Mouse (Mus musculus): ENCODE results near the gene Vmn1r54.
"Not testable (repeated sequence)": the region's sequence is repeated elsewhere in the genome, so short reads cannot be mapped to it uniquely, and the experiment has no call there.

Gene Vmn1r54

GRCm38 (mm10) chr6:90246000-90246399, at the start of gene Vmn1r54:
Gene Vmn1r54 (plus strand): TSS chr6:90246300.
- POLR2A ChIA-PET, result no interaction called here

GRCm38 (mm10) chr6:90202493-90202892, 43.6 kb upstream of the Vmn1r54 start, which contains the start of gene V1ra8:
Gene V1ra8 (plus strand): TSS chr6:90202793.
- CTCF ChIA-PET, POLR2A ChIA-PET: not testable (repeated sequence)

More at GRCm38 (mm10) chr6:90246000-90246399, at the start of gene Vmn1r54:
- CTCF ChIA-PET, result no interaction called here

GRCm38 (mm10) chr6:90224338-90224737, 21.8 kb upstream of the Vmn1r54 start, which contains the start of gene Vmn1r53:
Gene Vmn1r53 (minus strand): TSS chr6:90224438.
- POLR2A ChIA-PET, result no interaction called here
- CTCF ChIA-PET, result no interaction called here

- CTCF ChIA-PET, POLR2A ChIA-PET: not testable (repeated sequence)
Observed at GRCm38 (mm10) chr6:90232114-90232513, 14.0 kb upstream of the Vmn1r54 start.

- CTCF ChIA-PET, result interaction anchor here in 1 of 4 experiments (0.5 kb wide), 1 partner anchor 202 kb away, joined by 6 read pairs; no protein-coding TSS in a partner anchor
- POLR2A ChIA-PET, result interaction anchor here in 1 of 4 experiments (0.6 kb wide), 1 partner anchor 39 kb away, joined by 4 read pairs; no protein-coding TSS in a partner anchor
Observed at GRCm38 (mm10) chr6:90232681-90233080, 13.4 kb upstream of the Vmn1r54 start.

- POLR2A ChIA-PET, result no interaction called here
- CTCF ChIA-PET, result no interaction called here
Observed at GRCm38 (mm10) chr6:90244019-90244418, 2.1 kb upstream of the Vmn1r54 start.

- ChIA-PET CTCF (interaction anchor here (0.6 to 1.9 kb wide), 20 partner anchors 12 to 926 kb away, joined by 3 to 7 read pairs (median 3); partner anchors contain the start of genes Cfap100 (in 2 of the 4) and Chst13 (in 1 of the 4)), POLR2A (interaction anchor here in 1 of 4 experiments (0.7 kb wide), 1 partner anchor 82 kb away, joined by 3 read pairs; no protein-coding TSS in a partner anchor)
Observed at GRCm38 (mm10) chr6:90288265-90288664, 42.2 kb downstream of the Vmn1r54 start.

GRCm38 (mm10) chr6:90300919-90301318, 54.8 kb downstream of the Vmn1r54 start, which contains the start of gene BC048671:
Gene BC048671 (plus strand): TSS chr6:90301219.
- CTCF ChIA-PET, result no interaction called here

GRCm38 (mm10) chr6:90306315-90306975, 60.3 kb downstream of the Vmn1r54 start:
- POLR2A ChIA-PET, result no interaction called here
- CTCF ChIA-PET, result interaction anchor here in 2 of 4 experiments (0.6 to 1.3 kb wide), 4 partner anchors 18 to 627 kb away, joined by 3 to 5 read pairs (median 4); no protein-coding TSS in a partner anchor

More at GRCm38 (mm10) chr6:90300919-90301318, 54.8 kb downstream of the Vmn1r54 start, which contains the start of gene BC048671:
- POLR2A ChIA-PET, result no interaction called here

- POLR2A ChIA-PET, result interaction anchor here in 1 of 4 experiments (1.2 kb wide), 1 partner anchor 61 kb away, joined by 3 read pairs; no protein-coding TSS in a partner anchor
- CTCF ChIA-PET, result interaction anchor here in 1 of 4 experiments (1.0 kb wide), 1 partner anchor 21 kb away, joined by 3 read pairs; no protein-coding TSS in a partner anchor
Observed at GRCm38 (mm10) chr6:90308839-90309778, 63.0 kb downstream of the Vmn1r54 start.

GRCm38 (mm10) chr6:90315961-90316360, 69.9 kb downstream of the Vmn1r54 start:
- CTCF ChIA-PET, result no interaction called here
- POLR2A ChIA-PET, result no interaction called here

GRCm38 (mm10) chr6:90317510-90318258, 71.6 kb downstream of the Vmn1r54 start:
- ChIA-PET CTCF (no interaction called here), POLR2A (no interaction called here)

- CTCF ChIA-PET, result no interaction called here
- POLR2A ChIA-PET, result no interaction called here
Observed at GRCm38 (mm10) chr6:90319019-90319418, 72.9 kb downstream of the Vmn1r54 start.

- ChIA-PET POLR2A (no interaction called here), CTCF (no interaction called here)
Observed at GRCm38 (mm10) chr6:90319475-90320191, 73.5 kb downstream of the Vmn1r54 start.

GRCm38 (mm10) chr6:90320429-90320828, 74.3 kb downstream of the Vmn1r54 start:
- POLR2A ChIA-PET, result no interaction called here

More at GRCm38 (mm10) chr6:90320429-90320828, 74.3 kb downstream of the Vmn1r54 start:
- CTCF ChIA-PET, result no interaction called here
